Mouse (Mus musculus): ENCODE results near the gene Srarp.

The Srarp gene

GRCm38 (mm10) chr4:141426796-141427745 lies 8.8 kb downstream of the Srarp start:
- DNase-seq (ENCODE audit: low read depth in 2 of 2, low spot score in 2 of 2) = no peak

- DNase-seq (ENCODE audit: low read depth in 2 of 2, low spot score in 2 of 2) = peak in 1 of 2 experiments; percentile 20
These were observed 10.1 kb downstream of the Srarp start for GRCm38 (mm10) chr4:141425484-141426479.

GRCm38 (mm10) chr4:141423691-141424431 lies 12.0 kb downstream of the Srarp start:
- no peak for DNase-seq (ENCODE audit: low read depth in 2 of 2, low spot score in 2 of 2)

DNA sequence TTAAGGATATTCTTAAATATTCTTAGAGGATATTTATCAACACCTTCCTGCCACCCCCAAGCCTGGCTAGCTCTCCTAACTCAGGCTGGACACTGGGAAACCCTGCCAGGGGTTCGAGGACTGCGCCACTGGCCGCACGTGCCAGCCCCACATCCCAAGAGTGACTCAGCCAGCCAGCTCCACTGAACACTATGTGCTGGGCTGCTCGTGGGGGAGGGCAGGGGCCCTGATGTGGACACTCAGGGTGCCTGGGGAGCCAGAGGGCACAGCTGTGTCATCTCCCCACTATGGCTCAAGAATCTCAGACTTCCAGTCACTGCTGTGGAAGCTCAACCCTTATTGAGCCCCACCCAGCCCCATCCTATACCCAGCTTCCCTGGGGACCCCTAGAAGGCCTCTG lies 12.6 kb downstream of the Srarp start:
- DNase-seq (ENCODE audit: low read depth in 2 of 2, low spot score in 2 of 2) = no peak

DNA sequence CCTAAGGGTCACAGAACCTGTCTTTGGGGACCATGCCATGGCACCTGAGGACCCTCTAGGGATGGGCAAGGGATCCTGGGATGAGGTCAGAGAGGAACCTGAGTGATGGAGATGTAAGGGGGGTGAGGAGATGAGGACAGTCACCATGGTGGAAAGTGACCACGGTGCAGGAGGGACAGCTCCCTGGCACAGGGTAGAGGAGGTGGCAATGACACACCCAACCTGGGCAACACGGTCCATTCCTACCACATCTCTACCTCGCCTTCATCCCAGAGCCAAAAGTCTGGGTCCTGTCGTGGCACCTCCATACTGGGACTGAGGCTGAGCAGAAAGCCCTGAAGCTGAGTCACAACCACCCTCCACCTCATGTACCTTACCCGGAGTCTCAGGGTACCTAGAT lies 13.1 kb downstream of the Srarp start:
- no peak for DNase-seq (ENCODE audit: low read depth in 2 of 2, low spot score in 2 of 2)

- DNase-seq (ENCODE audit: low read depth in 2 of 2, low spot score in 2 of 2) = no peak
These were observed 14.5 kb downstream of the Srarp start for GRCm38 (mm10) chr4:141421423-141421822.

DNA sequence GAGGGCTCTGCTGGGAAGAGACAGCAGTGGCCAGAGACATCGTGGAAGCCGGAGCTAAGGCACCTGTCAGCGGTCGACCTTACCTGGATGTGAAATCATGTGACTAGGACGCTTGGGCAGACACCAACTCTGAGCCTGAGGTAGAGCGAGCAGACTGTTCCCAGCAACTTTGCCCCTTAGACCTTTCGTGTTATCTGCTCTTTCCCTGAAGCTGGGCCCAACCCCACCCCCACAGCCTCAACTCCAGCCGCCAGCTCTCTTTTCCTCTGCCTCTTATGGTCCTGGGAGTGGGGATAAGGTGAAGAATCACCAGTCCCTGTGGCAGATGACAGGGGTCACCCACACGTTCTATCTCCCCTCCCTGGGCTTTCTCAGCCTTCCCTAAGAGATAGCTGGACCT lies 15.0 kb downstream of the Srarp start:
- no peak for DNase-seq (ENCODE audit: low read depth in 2 of 2, low spot score in 2 of 2)

DNA sequence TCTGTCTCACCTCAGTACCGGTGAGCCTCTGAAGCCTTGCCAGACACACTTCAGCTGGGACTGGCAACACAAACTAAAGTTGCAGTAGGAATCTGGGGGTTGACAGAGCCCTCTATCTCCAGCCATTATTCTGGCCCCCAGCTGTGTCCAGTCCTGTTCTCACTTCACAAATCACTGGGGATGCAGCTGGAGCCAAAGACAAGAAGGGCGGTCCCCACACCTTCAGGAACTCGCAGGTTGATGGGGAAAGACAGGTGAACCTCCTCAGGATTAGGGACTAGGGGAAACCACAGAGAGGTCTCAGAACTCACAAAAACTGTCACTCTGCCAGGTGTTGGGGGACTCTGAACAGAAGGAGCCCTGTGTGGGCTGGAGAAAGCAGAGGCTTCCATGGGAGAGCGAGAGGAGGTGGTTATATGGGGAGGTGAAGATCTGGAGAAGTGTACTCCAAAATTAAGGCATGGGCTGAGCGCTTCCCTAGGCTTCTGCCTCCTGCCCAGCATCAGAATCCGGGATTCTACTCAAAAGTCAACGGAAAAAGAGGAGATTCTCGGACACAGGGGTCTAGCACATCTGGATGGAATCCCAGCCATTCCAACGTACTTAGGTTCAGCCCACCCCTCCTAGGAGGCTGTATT lies 15.6 kb downstream of the Srarp start, which contains the start of gene Hspb7:
Gene Hspb7, plus strand, starts transcription at position 588 of the 638 bp plus-strand sequence.
- DNase-seq (ENCODE audit: low read depth in 2 of 2, low spot score in 2 of 2) = no peak

DNA sequence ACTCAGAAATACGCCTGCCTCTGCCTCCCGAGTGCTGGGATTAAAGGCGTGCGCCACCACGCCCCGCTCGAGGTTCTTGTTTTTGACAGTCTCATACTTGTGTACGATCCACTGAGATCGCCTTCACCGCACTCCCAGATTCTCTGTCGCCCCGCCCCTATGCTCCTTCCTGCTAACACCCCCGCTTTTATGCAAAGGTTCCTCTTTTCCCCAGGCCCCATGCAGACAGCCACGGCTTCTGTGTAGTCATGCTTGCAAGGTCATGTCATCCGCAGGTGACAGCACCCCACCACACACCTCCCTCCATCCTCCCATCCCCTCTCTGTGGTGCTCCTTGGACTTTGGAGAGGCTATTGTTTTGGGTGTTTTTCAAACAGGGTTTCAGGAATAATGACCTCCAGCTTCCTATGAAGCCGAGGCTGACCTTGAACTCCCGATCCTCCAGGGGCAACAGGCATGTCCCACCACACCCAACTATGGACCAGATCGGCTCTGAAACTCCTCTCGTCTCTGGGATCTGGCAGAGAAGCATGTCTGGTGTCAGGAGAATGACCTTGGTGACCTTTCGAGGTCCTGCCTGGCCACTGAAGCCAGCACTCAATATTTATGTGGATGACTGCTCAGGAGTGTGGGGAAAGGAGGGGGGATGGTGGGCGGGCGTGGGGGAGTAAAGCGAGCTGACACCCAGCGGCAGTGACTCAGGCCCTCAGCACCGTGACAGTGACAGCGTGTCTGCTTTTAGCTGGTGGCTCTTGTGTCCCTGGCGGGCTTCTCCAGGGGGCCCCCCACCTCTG lies 16.3 kb downstream of the Srarp start:
- DNase-seq (ENCODE audit: low read depth in 2 of 2, low spot score in 2 of 2) = no peak

DNA sequence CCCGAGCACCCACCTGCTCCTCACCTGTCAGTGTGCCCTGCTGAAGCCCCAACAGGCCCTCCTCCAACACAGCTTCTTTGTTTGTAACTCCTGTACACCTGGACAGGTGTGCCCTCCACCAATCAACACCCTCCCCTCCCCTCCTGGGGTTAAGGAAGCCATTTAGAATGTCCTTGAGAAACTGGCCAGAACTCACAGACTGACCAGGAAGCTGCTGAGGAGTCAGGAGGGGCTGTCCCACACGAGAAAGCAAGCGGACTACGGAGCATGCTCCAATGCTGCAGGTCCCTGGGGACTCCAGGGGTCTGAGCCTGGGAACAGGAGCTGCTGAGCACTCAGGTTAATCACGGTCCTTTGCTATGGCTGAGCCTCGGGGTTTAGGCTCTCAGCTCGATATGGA lies 20.0 kb downstream of the Srarp start, which contains the start of gene Clcnkb:
Gene Clcnkb, minus strand, starts transcription at position 91 of the 400 bp plus-strand sequence.
- no peak for DNase-seq (ENCODE audit: low read depth in 2 of 2, low spot score in 2 of 2)

- DNase-seq (ENCODE audit: low read depth in 2 of 2, low spot score in 2 of 2) = no peak
These were observed 24.4 kb downstream of the Srarp start for GRCm38 (mm10) chr4:141411430-141411992.

GRCm38 (mm10) chr4:141408577-141408976 lies 27.3 kb downstream of the Srarp start:
- DNase-seq (ENCODE audit: low read depth in 2 of 2, low spot score in 2 of 2) = no peak

- DNase-seq (ENCODE audit: low read depth in 2 of 2, low spot score in 2 of 2) = peak in 1 of 2 experiments; percentile 43
These were observed 29.2 kb downstream of the Srarp start for GRCm38 (mm10) chr4:141406516-141407299.

DNA sequence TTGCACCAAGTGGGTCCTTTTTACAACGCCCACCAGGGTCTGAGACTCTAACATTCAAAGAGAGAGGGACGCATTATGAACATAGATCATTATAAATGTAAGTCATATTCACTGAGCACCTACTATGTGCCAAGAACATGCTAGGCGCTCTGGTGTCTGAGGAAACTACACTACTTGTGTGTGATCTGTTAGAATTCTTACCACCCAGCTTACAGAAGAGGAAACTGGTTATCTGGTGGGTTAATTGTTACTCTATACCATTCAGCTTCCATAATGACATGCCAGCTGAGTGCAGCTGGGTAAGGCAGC lies 30.6 kb downstream of the Srarp start:
- DNase-seq (ENCODE audit: low read depth in 2 of 2, low spot score in 2 of 2) = no peak

GRCm38 (mm10) chr4:141404518-141405313 lies 31.2 kb downstream of the Srarp start:
- DNase-seq (ENCODE audit: low read depth in 2 of 2, low spot score in 2 of 2) = peak; percentile 82 to 87

DNA sequence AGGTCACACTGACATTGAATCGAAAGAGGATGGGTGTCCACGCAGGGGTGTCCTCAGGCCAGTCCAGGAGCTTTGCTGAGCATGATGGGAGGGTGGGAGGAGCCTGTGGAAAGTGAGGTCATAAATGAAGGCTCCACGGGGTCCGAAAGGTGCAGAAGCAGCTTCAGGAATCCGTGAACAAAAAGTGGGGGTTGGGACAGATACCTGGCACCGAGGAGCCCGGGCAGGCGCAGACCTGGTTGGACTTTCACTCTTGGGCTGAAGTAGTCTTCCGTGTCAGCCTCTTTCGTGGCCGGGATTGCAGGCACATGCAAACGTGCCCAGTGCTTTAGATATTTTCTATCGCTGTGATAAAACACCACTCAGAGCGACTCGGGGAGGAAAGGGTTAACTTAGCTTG lies 35.7 kb downstream of the Srarp start:
- no peak for DNase-seq (ENCODE audit: low read depth in 2 of 2, low spot score in 2 of 2)

DNA sequence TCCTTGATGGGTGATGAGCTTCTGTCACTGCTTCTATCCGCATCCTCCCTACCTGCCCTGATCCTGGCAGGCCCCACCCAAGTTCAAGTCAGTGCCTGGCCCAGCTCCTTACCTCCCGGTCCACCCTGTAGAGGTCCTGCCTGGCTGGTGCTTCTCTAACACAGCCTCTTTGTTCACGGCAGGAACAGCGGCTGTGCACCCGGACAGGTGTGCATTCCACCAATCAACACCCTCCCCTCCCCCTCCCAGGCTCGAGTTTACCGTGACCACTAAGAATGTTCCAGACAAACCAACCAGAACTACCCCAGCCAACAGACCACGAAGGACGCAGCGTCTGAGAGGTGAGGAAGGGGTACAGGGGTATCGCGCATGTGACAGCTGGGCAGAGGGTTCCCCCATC lies 37.4 kb downstream of the Srarp start, which contains the start of gene Clcnka:
Gene Clcnka, minus strand, starts transcription at position 180 of the 400 bp plus-strand sequence.
- no peak for DNase-seq (ENCODE audit: low read depth in 2 of 2, low spot score in 2 of 2)

GRCm38 (mm10) chr4:141397861-141398260 lies 38.0 kb downstream of the Srarp start:
- no peak for DNase-seq (ENCODE audit: low read depth in 2 of 2, low spot score in 2 of 2)

Measured in CD8-positive naive resting alpha-beta T cell, adult 2 months (primary cell).